Mouse (Mus musculus) limb, embryonic 13.5 days (tissue): Measurements from ENCODE around the gene Cd47. TPM values are rescaled to one million over a fixed set of nuclear protein-coding genes. Genes with fewer than 3 reads are reported as not detected.

ENCODE experiments used
- polyA plus RNA-seq: library from polyadenylated mRNA; unstranded; fragments of >200 nt; fragmentation: Nextera tagmentation; extraction: Ambion mirVana; gene quantifications from 2 replicates; pipeline ENCODE4 v1.2.1, GENCODE M21; 2015

Cd47 gene
- polyA plus RNA-seq, 1 experiment from 2014 or later: 62.5 TPM

Other genes starting within 250 kb of the Cd47 start
- 33.0 and 33.5 TPM in 2 replicates for gene Ift57, start 101.3 kb upstream of the Cd47 start, polyA plus RNA-seq